Mouse (Mus musculus) lung, postnatal 0 days (tissue): ENCODE results near the gene Itpr2. TPM values are rescaled to one million over a fixed set of nuclear protein-coding genes. Genes with fewer than 3 reads are reported as not detected.
A peak's percentile ranks its signal among the peaks of the same experiment; 100 is the strongest.

Experiments used
- ATAC-seq: fragments of 200-750 bp; cut with Nextera tagmentation; 2 replicates; pipeline ENCODE4 v1.8.0; 2017; ENCODE audit warnings: moderate library complexity
- DNase-seq: peaks from one replicate; pipeline ENCODE4 v3.0.0-alpha.2; 2016; ENCODE audit warnings: low spot score
- H3K27ac ChIP-seq: fragments of 300-500 bp; sonication (generic); 2 replicates; pipeline ENCODE4 v1.5.1; 2014; ENCODE audit warnings: antibody characterized with exemption, mild to moderate bottlenecking, low read length, mixed read lengths
- H3K27me3 ChIP-seq: fragments of 300-500 bp; sonication (generic); replicated peaks from 2 replicates; pipeline ENCODE4 v1.6.1; 2014; ENCODE audit warnings: low read length, mixed read lengths; ENCODE audit not compliant: insufficient read depth
- H3K36me3 ChIP-seq: fragments of 300-500 bp; sonication (generic); 2 replicates; pipeline ENCODE4 v1.6.1; 2014; ENCODE audit warnings: low read length, mixed read lengths; ENCODE audit not compliant: insufficient read depth
- H3K4me1 ChIP-seq: fragments of 300-500 bp; sonication (generic); 2 replicates; pipeline ENCODE4 v1.6.1; 2014; ENCODE audit warnings: antibody characterized with exemption, low read depth, low read length, mixed read lengths; ENCODE audit not compliant: insufficient read depth
- H3K4me2 ChIP-seq: fragments of 300-500 bp; sonication (generic); replicated peaks from 2 replicates; pipeline ENCODE4 v1.6.1; 2014; ENCODE audit warnings: low read depth, mild to moderate bottlenecking, low read length, moderate library complexity, mixed read lengths
- H3K4me3 ChIP-seq: fragments of 300-500 bp; sonication (generic); 2 replicates; pipeline ENCODE4 v1.5.1; 2014; ENCODE audit warnings: low read depth, low read length
- H3K9ac ChIP-seq: fragments of 300-500 bp; sonication (generic); replicated peaks from 2 replicates; pipeline ENCODE4 v1.6.1; 2014; ENCODE audit warnings: low read depth, mild to moderate bottlenecking
- H3K9me3 ChIP-seq: fragments of 300-500 bp; sonication (generic); 2 replicates; pipeline ENCODE4 v1.6.1; 2016; ENCODE audit warnings: low read length, mixed read lengths
- CTCF ChIP-seq: IDR thresholded peaks from 2 replicates; pipeline ENCODE4 v1.5.1; 2016; ENCODE audit warnings: antibody characterized with exemption, mild to moderate bottlenecking
- EP300 ChIP-seq: IDR thresholded peaks from 2 replicates; pipeline ENCODE4 v1.6.1; 2016; ENCODE audit warnings: antibody characterized with exemption, mild to moderate bottlenecking, control low read depth
- WGBS: fragments of 180-500 bp; shearing (Covaris S2); extraction: QIAGEN DNeasy Blood & Tissue Kit; methylation state at CpG from one replicate; pipeline ENCODE4 v1.1.7; 2014; 5-methylcytosine and 5-hydroxymethylcytosine counted together
- polyA plus RNA-seq: library from polyadenylated mRNA; unstranded; fragments of >200 nt; fragmentation: Nextera tagmentation; extraction: Ambion mirVana; gene quantifications from 2 replicates; pipeline ENCODE4 v1.2.1, GENCODE M21; 2015

The Itpr2 gene
- polyA plus RNA-seq, 1 experiment from 2014 or later, result 15.7 TPM

DNA sequence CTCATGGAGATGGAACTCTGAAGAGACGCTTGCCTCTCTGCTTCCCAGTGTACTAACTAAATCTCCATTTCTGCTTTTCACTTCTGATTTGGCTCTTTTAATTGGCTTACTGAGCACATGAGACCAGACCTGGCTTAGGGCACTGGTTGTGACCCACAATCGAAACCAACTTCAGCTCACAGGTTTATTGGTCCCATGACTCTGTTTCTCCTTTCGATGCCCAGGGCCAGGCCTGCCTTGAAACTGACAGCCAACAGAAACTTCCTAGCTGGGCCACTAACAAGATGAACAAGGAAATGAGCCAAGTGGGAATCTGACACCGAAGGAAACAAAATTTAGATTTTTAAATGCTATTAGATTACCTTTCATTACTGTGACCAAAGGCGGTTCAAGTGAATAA is 105.8 kb downstream of the Itpr2 start:
- Histone ChIP-seq H3K4me2 (no peak overlapping the region), H3K9me3 (no peaks in the 10 kb centered on the region), H3K36me3 (no peaks in the 10 kb centered on the region), H3K27me3 (no peaks in the 10 kb centered on the region), H3K9ac (no peak overlapping the region), H3K4me1 (no peaks in the 10 kb centered on the region), H3K27ac (no peak overlapping the region), H3K4me3 (no peak overlapping the region)
- ATAC-seq (no peak), DNase-seq (no peak)
- TF ChIP-seq EP300 (no peak), CTCF (no peak)
- 95% methylated on average over 5 of the region's 5 CpGs for WGBS

DNA sequence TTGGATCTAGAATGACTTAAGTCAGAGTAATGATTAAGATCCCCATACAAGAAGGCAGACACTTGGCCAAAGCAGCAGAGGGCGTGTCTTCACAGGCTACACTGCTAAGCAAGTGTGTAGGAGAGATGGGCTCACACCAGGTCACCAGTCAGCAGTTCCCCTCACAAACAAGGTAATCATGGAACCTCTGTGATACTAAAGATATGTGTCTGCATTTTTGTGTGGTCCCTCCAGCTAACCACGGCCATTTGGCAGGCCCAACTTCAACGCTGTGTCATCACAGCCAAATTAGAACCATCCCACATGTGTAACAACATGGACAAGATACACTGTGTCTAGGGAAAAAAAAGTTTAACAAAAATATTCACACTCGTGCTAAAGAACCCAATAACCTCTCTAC is 106.4 kb downstream of the Itpr2 start:
- DNase-seq, result no peak
- TF ChIP-seq CTCF, result no peak
- no peak for TF ChIP-seq EP300
- WGBS, result 88% methylated on average over 4 of the region's 4 CpGs

DNA sequence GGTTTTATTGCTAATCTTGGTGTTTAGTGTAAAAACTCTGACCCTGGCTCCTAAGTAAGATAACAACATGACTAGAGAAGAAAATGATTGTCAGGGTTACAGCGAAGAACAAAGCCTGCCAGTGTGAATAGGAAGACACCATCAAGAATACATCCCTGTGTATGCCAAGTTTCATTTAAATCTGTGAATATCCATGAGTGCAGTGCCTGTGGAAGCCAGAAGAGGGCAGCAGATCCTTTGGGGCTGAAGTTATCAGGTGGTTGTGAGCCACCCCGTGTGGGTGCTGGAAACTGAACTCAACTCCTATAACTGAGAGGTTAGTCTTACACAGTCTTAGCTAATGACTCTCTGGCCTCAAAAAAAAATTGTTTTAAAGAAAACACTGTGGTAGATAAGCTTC is 109.8 kb downstream of the Itpr2 start:
- ATAC-seq (no peak), DNase-seq (no peak)
- no peaks in the 10 kb centered on the region for H3K4me1 ChIP-seq
- H3K36me3 ChIP-seq, result no peaks in the 10 kb centered on the region
- no peaks in the 10 kb centered on the region for H3K27me3 ChIP-seq
- no peak overlapping the region for H3K4me2 ChIP-seq
- TF ChIP-seq EP300, result no peak
- peak; percentile 37; the same call in 1 of the 2 replicates for TF ChIP-seq CTCF
- no peak overlapping the region for H3K4me3 ChIP-seq
- no peak overlapping the region for H3K27ac ChIP-seq
- no peaks in the 10 kb centered on the region for H3K9me3 ChIP-seq
- no peak overlapping the region for H3K9ac ChIP-seq
- 75% methylated on average over 2 of the region's 2 CpGs for WGBS

More for the DNA sequence above, 106.4 kb downstream of the Itpr2 start:
- H3K9me3 ChIP-seq, result no peaks in the 10 kb centered on the region
- no peaks in the 10 kb centered on the region for H3K36me3 ChIP-seq
- no peaks in the 10 kb centered on the region for H3K27me3 ChIP-seq
- H3K9ac ChIP-seq, result no peak overlapping the region
- H3K4me3 ChIP-seq, result no peak overlapping the region
- H3K4me1 ChIP-seq, result no peaks in the 10 kb centered on the region
- H3K4me2 ChIP-seq, result no peak overlapping the region
- H3K27ac ChIP-seq, result no peak overlapping the region
- ATAC-seq, result no peak

DNA sequence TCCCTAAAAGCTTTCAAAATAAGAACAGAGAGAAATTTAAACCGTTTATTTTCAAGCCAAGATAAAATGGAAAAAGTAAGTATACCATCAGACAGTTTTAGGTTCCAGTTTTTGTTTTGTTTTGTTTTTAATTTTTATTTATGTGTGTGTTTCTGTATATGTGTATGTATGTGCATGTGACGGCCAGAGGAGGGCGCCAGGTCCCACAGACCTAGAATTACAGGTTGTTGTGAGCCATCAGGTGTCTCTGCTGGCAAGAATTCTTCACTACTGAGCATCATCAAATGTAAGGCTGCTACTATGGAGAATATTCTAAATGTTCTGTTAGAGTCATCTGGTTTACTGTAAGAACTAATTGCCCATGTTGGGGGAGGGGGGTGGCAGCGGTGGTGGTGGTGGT is 111.9 kb downstream of the Itpr2 start:
- Histone ChIP-seq H3K36me3 (no peaks in the 10 kb centered on the region), H3K4me3 (no peak overlapping the region), H3K9me3 (no peaks in the 10 kb centered on the region), H3K4me1 (no peaks in the 10 kb centered on the region), H3K27me3 (no peaks in the 10 kb centered on the region), H3K9ac (no peak overlapping the region), H3K27ac (no peak overlapping the region), H3K4me2 (no peak overlapping the region)
- 85% methylated on average over 4 of the region's 4 CpGs for WGBS
- no peak for TF ChIP-seq EP300
- TF ChIP-seq CTCF, result peak; percentile 22
- no peak for DNase-seq
- no peak for ATAC-seq

DNA sequence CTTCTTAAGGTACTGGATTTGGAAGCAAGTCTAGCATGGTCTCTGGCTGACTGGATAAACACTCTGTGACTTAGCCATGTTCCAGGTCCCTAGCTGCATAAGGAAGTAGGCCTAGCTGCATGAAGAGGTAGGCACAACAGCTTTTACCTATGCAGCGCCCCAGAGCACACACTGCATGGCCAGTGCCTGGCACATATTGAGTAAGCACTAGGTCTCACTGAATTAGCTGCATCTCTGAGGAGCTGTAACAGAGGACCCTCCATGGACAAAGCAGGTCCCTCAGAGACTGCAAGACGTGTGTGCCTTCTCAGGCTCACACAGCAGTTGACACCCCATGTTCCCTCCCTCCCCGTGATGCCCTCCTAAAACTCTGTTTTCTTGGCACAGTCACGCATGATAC is 114.0 kb downstream of the Itpr2 start:
- ATAC-seq (no peak), DNase-seq (no peak)
- 81% methylated on average over 4 of the region's 4 CpGs for WGBS
- Histone ChIP-seq H3K4me2 (no peak overlapping the region), H3K27me3 (no peaks in the 10 kb centered on the region), H3K9me3 (no peaks in the 10 kb centered on the region), H3K36me3 (no peaks in the 10 kb centered on the region), H3K9ac (no peak overlapping the region), H3K4me1 (no peaks in the 10 kb centered on the region), H3K4me3 (no peak overlapping the region), H3K27ac (no peak overlapping the region)
- no peak for TF ChIP-seq EP300
- no peak for TF ChIP-seq CTCF

DNA sequence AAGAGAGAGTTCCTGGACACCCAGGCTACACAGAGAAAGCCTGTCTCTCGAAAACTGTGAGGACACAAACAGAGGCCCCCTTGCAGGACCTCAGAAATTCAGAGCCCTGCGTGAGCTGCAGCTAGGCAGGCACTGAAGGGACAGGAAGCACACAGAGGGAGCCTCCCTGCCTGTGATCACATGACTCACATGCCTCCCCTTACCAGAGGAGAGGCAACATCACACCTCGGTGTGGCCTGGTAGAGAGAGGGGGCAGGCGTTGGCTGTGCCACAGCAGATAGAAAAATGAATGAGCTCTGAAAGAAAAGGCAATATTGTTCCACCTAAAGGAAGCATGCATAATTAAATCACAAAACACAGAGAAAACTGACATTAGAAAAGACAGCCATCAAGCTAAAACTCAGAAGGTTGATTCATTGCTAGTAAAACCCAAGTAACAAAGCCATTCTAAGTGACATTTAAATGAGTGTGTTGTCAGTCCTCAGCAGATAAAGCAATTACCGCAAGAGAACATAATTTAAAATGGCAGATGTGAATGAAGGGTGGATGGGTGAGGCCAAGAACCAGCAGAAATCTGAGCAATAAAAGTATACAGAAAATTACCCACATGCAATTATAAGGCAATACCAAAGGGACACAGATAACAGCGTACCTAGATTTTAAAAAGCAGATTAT is 114.8 kb downstream of the Itpr2 start:
- 39% methylated on average over 6 of the region's 6 CpGs for WGBS
- Histone ChIP-seq H3K36me3 (no peaks in the 10 kb centered on the region), H3K27me3 (no peaks in the 10 kb centered on the region), H3K9ac (no peak overlapping the region), H3K27ac (no peak overlapping the region), H3K4me1 (no peaks in the 10 kb centered on the region), H3K9me3 (no peaks in the 10 kb centered on the region), H3K4me3 (no peak overlapping the region), H3K4me2 (no peak overlapping the region)
- DNase-seq (no peak), ATAC-seq (no peak)
- TF ChIP-seq EP300 (no peak), CTCF (no peak)
